Mouse (Mus musculus) ES-E14 (cell line): Measurements from ENCODE around the gene Pde4d.

Experiments
- CHD2 ChIP-seq: IDR thresholded peaks from 2 replicates; pipeline ENCODE4 v1.6.1; 2014; ENCODE audit warnings: mild to moderate bottlenecking, low read depth, low read length, inconsistent platforms
- HCFC1 ChIP-seq: IDR thresholded peaks from 2 replicates; pipeline ENCODE4 v1.6.1; 2012; ENCODE audit warnings: low read length, inconsistent platforms, borderline replicate concordance; ENCODE audit not compliant: insufficient read depth
- MAFK ChIP-seq: IDR thresholded peaks from 2 replicates; pipeline ENCODE4 v1.6.1; 2014; ENCODE audit warnings: mild to moderate bottlenecking, low read depth, low read length, inconsistent platforms; ENCODE audit not compliant: insufficient read depth
- ZC3H11A ChIP-seq: IDR thresholded peaks from 2 replicates; pipeline ENCODE4 v1.6.1; 2012; ENCODE audit warnings: low read depth, mild to moderate bottlenecking, inconsistent platforms, low read length, borderline replicate concordance
- ZNF384 ChIP-seq: IDR thresholded peaks from 2 replicates; pipeline ENCODE4 v1.6.1; 2012; ENCODE audit warnings: low read depth, low read length, inconsistent platforms

- TF ChIP-seq ZC3H11A (no peak), CHD2 (no peak), HCFC1 (no peak), MAFK (no peak), ZNF384 (no peak)
These were observed 1215.4 kb downstream of the Pde4d start for GRCm38 (mm10) chr13:109664956-109665802.
